Mouse (Mus musculus): ENCODE results near the gene Pik3ap1. TPM values are rescaled to one million over a fixed set of nuclear protein-coding genes. Genes with fewer than 3 reads are reported as not detected.

Pik3ap1 gene
- polyA plus RNA-seq, 1 experiment from 2014 or later = 1.6 TPM

GRCm38 (mm10) chr19:41342592-41343090, 42.3 kb downstream of the Pik3ap1 start:
- no peak for ATAC-seq (ENCODE audit: low FRiP score, low TSS enrichment)
- no peak overlapping the region for H3K4me2 ChIP-seq (replicated peaks; ENCODE audit: low read depth, low read length)
- H3K9ac ChIP-seq (ENCODE audit: low read depth, low read length) = no peak overlapping the region
- no peaks in the 10 kb centered on the region for H3K9me3 ChIP-seq (ENCODE audit: control insufficient read depth, low read length)
- no peak overlapping the region for H3K4me3 ChIP-seq (ENCODE audit: low read length)
- H3K27ac ChIP-seq (ENCODE audit: low read depth, low read length) = no peak overlapping the region
- H3K36me3 ChIP-seq (ENCODE audit: control insufficient read depth, insufficient read depth, low read length) = no peaks in the 10 kb centered on the region
- 0 out of 2 replicates have a peak, but pooled peaks cover 5% of the 10 kb centered on the region for H3K4me1 ChIP-seq (ENCODE audit: control insufficient read depth, insufficient read depth, low read length)
- WGBS = 79% methylated on average over 6 of the region's 6 CpGs
- H3K27me3 ChIP-seq (ENCODE audit: control insufficient read depth, insufficient read depth, low read length) = no peaks in the 10 kb centered on the region

GRCm38 (mm10) chr19:41341677-41342076, 43.2 kb downstream of the Pik3ap1 start:
- H3K27ac ChIP-seq (ENCODE audit: low read depth, low read length) = no peak overlapping the region
- no peak overlapping the region for H3K4me3 ChIP-seq (ENCODE audit: low read length)
- WGBS = 87% methylated on average over 5 of the region's 5 CpGs
- H3K36me3 ChIP-seq (ENCODE audit: control insufficient read depth, insufficient read depth, low read length) = no peaks in the 10 kb centered on the region
- no peaks in the 10 kb centered on the region for H3K27me3 ChIP-seq (ENCODE audit: control insufficient read depth, insufficient read depth, low read length)
- no peak for ATAC-seq (ENCODE audit: low FRiP score, low TSS enrichment)
- H3K4me1 ChIP-seq (ENCODE audit: control insufficient read depth, insufficient read depth, low read length) = 0 out of 2 replicates have a peak, but pooled peaks cover 5% of the 10 kb centered on the region
- H3K4me2 ChIP-seq (replicated peaks; ENCODE audit: low read depth, low read length) = no peak overlapping the region
- H3K9ac ChIP-seq (ENCODE audit: low read depth, low read length) = no peak overlapping the region
- no peaks in the 10 kb centered on the region for H3K9me3 ChIP-seq (ENCODE audit: control insufficient read depth, low read length)

- Histone ChIP-seq H3K27ac (ENCODE audit: low read depth, low read length) (no peak overlapping the region), H3K4me3 (ENCODE audit: low read length) (no peak overlapping the region), H3K4me1 (ENCODE audit: control insufficient read depth, insufficient read depth, low read length) (0 out of 2 replicates have a peak, but pooled peaks cover 5% of the 10 kb centered on the region), H3K36me3 (ENCODE audit: control insufficient read depth, insufficient read depth, low read length) (no peaks in the 10 kb centered on the region), H3K9ac (ENCODE audit: low read depth, low read length) (no peak overlapping the region), H3K4me2 (replicated peaks; ENCODE audit: low read depth, low read length) (no peak overlapping the region), H3K27me3 (ENCODE audit: control insufficient read depth, insufficient read depth, low read length) (no peaks in the 10 kb centered on the region), H3K9me3 (ENCODE audit: control insufficient read depth, low read length) (no peaks in the 10 kb centered on the region)
- no peak for ATAC-seq (ENCODE audit: low FRiP score, low TSS enrichment)
- WGBS = 73% methylated on average over 21 of the region's 21 CpGs
Observed at GRCm38 (mm10) chr19:41339020-41339836, 45.7 kb downstream of the Pik3ap1 start.

GRCm38 (mm10) chr19:41338379-41338778, 46.5 kb downstream of the Pik3ap1 start:
- Histone ChIP-seq H3K9me3 (ENCODE audit: control insufficient read depth, low read length) (no peaks in the 10 kb centered on the region), H3K4me2 (replicated peaks; ENCODE audit: low read depth, low read length) (no peak overlapping the region), H3K9ac (ENCODE audit: low read depth, low read length) (no peak overlapping the region), H3K4me3 (ENCODE audit: low read length) (no peak overlapping the region), H3K27ac (ENCODE audit: low read depth, low read length) (no peak overlapping the region), H3K36me3 (ENCODE audit: control insufficient read depth, insufficient read depth, low read length) (no peaks in the 10 kb centered on the region), H3K27me3 (ENCODE audit: control insufficient read depth, insufficient read depth, low read length) (no peaks in the 10 kb centered on the region), H3K4me1 (ENCODE audit: control insufficient read depth, insufficient read depth, low read length) (0 out of 2 replicates have a peak, but pooled peaks cover 5% of the 10 kb centered on the region)
- ATAC-seq (ENCODE audit: low FRiP score, low TSS enrichment) = no peak
- WGBS = 82% methylated on average over 6 of the region's 6 CpGs

- no peak for ATAC-seq (ENCODE audit: low FRiP score, low TSS enrichment)
- WGBS = 78% methylated on average over 3 of the region's 3 CpGs
- H3K4me3 ChIP-seq (ENCODE audit: low read length) = no peak overlapping the region
- no peak overlapping the region for H3K9ac ChIP-seq (ENCODE audit: low read depth, low read length)
- H3K36me3 ChIP-seq (ENCODE audit: control insufficient read depth, insufficient read depth, low read length) = no peaks in the 10 kb centered on the region
- H3K9me3 ChIP-seq (ENCODE audit: control insufficient read depth, low read length) = no peaks in the 10 kb centered on the region
- H3K4me1 ChIP-seq (ENCODE audit: control insufficient read depth, insufficient read depth, low read length) = 0 out of 2 replicates have a peak, but pooled peaks cover 5% of the 10 kb centered on the region
- no peak overlapping the region for H3K27ac ChIP-seq (ENCODE audit: low read depth, low read length)
- no peaks in the 10 kb centered on the region for H3K27me3 ChIP-seq (ENCODE audit: control insufficient read depth, insufficient read depth, low read length)
- no peak overlapping the region for H3K4me2 ChIP-seq (replicated peaks; ENCODE audit: low read depth, low read length)
Observed at GRCm38 (mm10) chr19:41335721-41336120, 49.2 kb downstream of the Pik3ap1 start.

GRCm38 (mm10) chr19:41332986-41333385, 51.9 kb downstream of the Pik3ap1 start:
- no peak overlapping the region for H3K27ac ChIP-seq (ENCODE audit: low read depth, low read length)
- no peak overlapping the region for H3K4me3 ChIP-seq (ENCODE audit: low read length)
- H3K9me3 ChIP-seq (ENCODE audit: control insufficient read depth, low read length) = no peaks in the 10 kb centered on the region
- no peak for ATAC-seq (ENCODE audit: low FRiP score, low TSS enrichment)
- no peaks in the 10 kb centered on the region for H3K36me3 ChIP-seq (ENCODE audit: control insufficient read depth, insufficient read depth, low read length)
- no peak overlapping the region for H3K9ac ChIP-seq (ENCODE audit: low read depth, low read length)
- WGBS = 87% methylated on average over 8 of the region's 8 CpGs
- no peaks in the 10 kb centered on the region for H3K27me3 ChIP-seq (ENCODE audit: control insufficient read depth, insufficient read depth, low read length)
- H3K4me2 ChIP-seq (replicated peaks; ENCODE audit: low read depth, low read length) = no peak overlapping the region
- no peaks in the 10 kb centered on the region for H3K4me1 ChIP-seq (ENCODE audit: control insufficient read depth, insufficient read depth, low read length)

GRCm38 (mm10) chr19:41332228-41332627, 52.7 kb downstream of the Pik3ap1 start:
- Histone ChIP-seq H3K9ac (ENCODE audit: low read depth, low read length) (no peak overlapping the region), H3K4me2 (replicated peaks; ENCODE audit: low read depth, low read length) (no peak overlapping the region), H3K9me3 (ENCODE audit: control insufficient read depth, low read length) (no peaks in the 10 kb centered on the region), H3K4me1 (ENCODE audit: control insufficient read depth, insufficient read depth, low read length) (no peaks in the 10 kb centered on the region), H3K36me3 (ENCODE audit: control insufficient read depth, insufficient read depth, low read length) (no peaks in the 10 kb centered on the region), H3K4me3 (ENCODE audit: low read length) (no peak overlapping the region), H3K27ac (ENCODE audit: low read depth, low read length) (no peak overlapping the region), H3K27me3 (ENCODE audit: control insufficient read depth, insufficient read depth, low read length) (no peaks in the 10 kb centered on the region)
- no peak for ATAC-seq (ENCODE audit: low FRiP score, low TSS enrichment)
- WGBS = 93% methylated on average over 12 of the region's 12 CpGs

- no peak for ATAC-seq (ENCODE audit: low FRiP score, low TSS enrichment)
- Histone ChIP-seq H3K36me3 (ENCODE audit: control insufficient read depth, insufficient read depth, low read length) (no peaks in the 10 kb centered on the region), H3K9ac (ENCODE audit: low read depth, low read length) (no peak overlapping the region), H3K27ac (ENCODE audit: low read depth, low read length) (no peak overlapping the region), H3K4me2 (replicated peaks; ENCODE audit: low read depth, low read length) (no peak overlapping the region), H3K9me3 (ENCODE audit: control insufficient read depth, low read length) (no peaks in the 10 kb centered on the region), H3K27me3 (ENCODE audit: control insufficient read depth, insufficient read depth, low read length) (no peaks in the 10 kb centered on the region), H3K4me3 (ENCODE audit: low read length) (no peak overlapping the region), H3K4me1 (ENCODE audit: control insufficient read depth, insufficient read depth, low read length) (no peaks in the 10 kb centered on the region)
- WGBS = 89% methylated on average over 7 of the region's 7 CpGs
Observed at GRCm38 (mm10) chr19:41330401-41330800, 54.5 kb downstream of the Pik3ap1 start.

GRCm38 (mm10) chr19:41329961-41330360, 54.9 kb downstream of the Pik3ap1 start:
- H3K9me3 ChIP-seq (ENCODE audit: control insufficient read depth, low read length) = no peaks in the 10 kb centered on the region
- no peak overlapping the region for H3K4me3 ChIP-seq (ENCODE audit: low read length)
- no peak overlapping the region for H3K27ac ChIP-seq (ENCODE audit: low read depth, low read length)
- no peak overlapping the region for H3K9ac ChIP-seq (ENCODE audit: low read depth, low read length)
- 94% methylated on average over 7 of the region's 7 CpGs for WGBS
- H3K36me3 ChIP-seq (ENCODE audit: control insufficient read depth, insufficient read depth, low read length) = no peaks in the 10 kb centered on the region
- no peaks in the 10 kb centered on the region for H3K4me1 ChIP-seq (ENCODE audit: control insufficient read depth, insufficient read depth, low read length)
- no peak overlapping the region for H3K4me2 ChIP-seq (replicated peaks; ENCODE audit: low read depth, low read length)
- H3K27me3 ChIP-seq (ENCODE audit: control insufficient read depth, insufficient read depth, low read length) = no peaks in the 10 kb centered on the region
- ATAC-seq (ENCODE audit: low FRiP score, low TSS enrichment) = no peak

All from kidney, embryonic 14.5 days (tissue).